Mouse (Mus musculus) heart, postnatal 0 days (tissue): ENCODE data around the gene Cib3. TPM values are rescaled to one million over a fixed set of nuclear protein-coding genes. Genes with fewer than 3 reads are reported as not detected.

Source experiments
- ATAC-seq: fragments of 200-750 bp; cut with Nextera tagmentation; 2 replicates; pipeline ENCODE4 v1.8.0; 2017; ENCODE audit warnings: low read depth, moderate number of reproducible peaks, moderate library complexity; ENCODE audit not compliant: insufficient read depth
- DNase-seq: peaks from one replicate; pipeline ENCODE4 v3.0.0-alpha.2; 2016; ENCODE audit warnings: low spot score
- H3K27ac ChIP-seq: fragments of 300-500 bp; sonication (generic); 2 replicates; pipeline ENCODE4 v1.5.1; 2014; ENCODE audit warnings: low read depth, mild to moderate bottlenecking
- H3K27me3 ChIP-seq: fragments of 300-500 bp; sonication (generic); 2 replicates; pipeline ENCODE4 v1.6.1; 2014; ENCODE audit warnings: low read length, mixed read lengths; ENCODE audit not compliant: control insufficient read depth, insufficient read depth
- H3K36me3 ChIP-seq: fragments of 300-500 bp; sonication (generic); replicated peaks from 2 replicates; pipeline ENCODE4 v1.6.1; 2014; ENCODE audit warnings: low read length, mixed read lengths; ENCODE audit not compliant: control insufficient read depth, insufficient read depth
- H3K4me1 ChIP-seq: fragments of 300-500 bp; sonication (generic); 2 replicates; pipeline ENCODE4 v1.6.1; 2014; ENCODE audit warnings: antibody characterized with exemption; ENCODE audit not compliant: control insufficient read depth, insufficient read depth
- H3K4me2 ChIP-seq: fragments of 300-500 bp; sonication (generic); 2 replicates; pipeline ENCODE4 v1.6.1; 2014; ENCODE audit warnings: low read depth, mild to moderate bottlenecking, low read length, moderate library complexity
- H3K4me3 ChIP-seq: fragments of 300-500 bp; sonication (generic); 2 replicates; pipeline ENCODE4 v1.5.1; 2014; ENCODE audit warnings: low read depth, low read length
- H3K9ac ChIP-seq: fragments of 300-500 bp; sonication (generic); replicated peaks from 2 replicates; pipeline ENCODE4 v1.6.1; 2014; ENCODE audit warnings: low read depth, low read length, mixed read lengths
- H3K9me3 ChIP-seq: fragments of 300-500 bp; sonication (generic); replicated peaks from 2 replicates; pipeline ENCODE4 v1.6.1; 2016; ENCODE audit warnings: low read length; ENCODE audit not compliant: control insufficient read depth
- CTCF ChIP-seq: IDR thresholded peaks from 2 replicates; pipeline ENCODE4 v1.5.1; 2016; ENCODE audit warnings: antibody characterized with exemption, control low read depth, low read depth
- EP300 ChIP-seq: IDR thresholded peaks from 2 replicates; pipeline ENCODE4 v1.6.1; 2016; ENCODE audit warnings: antibody characterized with exemption, low read depth
- WGBS: fragments of 180-500 bp; shearing (Covaris S2); extraction: QIAGEN DNeasy Blood & Tissue Kit; methylation state at CpG from one replicate; pipeline ENCODE4 v1.1.7; 2014; 5-methylcytosine and 5-hydroxymethylcytosine counted together
- polyA plus RNA-seq: library from polyadenylated mRNA; unstranded; fragments of >200 nt; fragmentation: Nextera tagmentation; extraction: Ambion mirVana; gene quantifications from 2 replicates; pipeline ENCODE4 v1.2.1, GENCODE M21; 2015
- total RNA-seq: library from RNA; depleted of rRNA; stranded (reverse); fragments of >200 nt; gene quantifications from 2 replicates; pipeline ENCODE4 v1.2.3, GENCODE M21; 2014; ENCODE audit warnings: low replicate concordance

Cib3 gene
- total and polyA plus RNA-seq, 2 experiments from 2014 or later = not detected

DNA sequence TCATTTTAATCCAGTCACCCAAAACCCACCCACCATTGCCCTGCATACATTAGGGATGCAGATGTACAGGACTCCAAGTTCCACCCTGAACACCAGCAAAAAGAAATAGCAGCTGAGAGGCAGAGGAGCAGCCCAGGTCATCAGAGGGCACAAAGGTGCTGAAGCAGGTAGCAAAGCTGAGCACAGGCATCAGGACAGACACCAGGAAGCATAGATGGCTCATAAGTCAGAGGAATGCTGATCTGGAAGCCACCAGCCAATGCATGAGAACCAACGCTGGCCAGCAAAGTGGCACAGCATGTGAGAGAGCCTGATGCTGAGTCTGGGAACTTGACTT lies 45.2 kb upstream of the Cib3 start:
- no peak for ATAC-seq

DNA sequence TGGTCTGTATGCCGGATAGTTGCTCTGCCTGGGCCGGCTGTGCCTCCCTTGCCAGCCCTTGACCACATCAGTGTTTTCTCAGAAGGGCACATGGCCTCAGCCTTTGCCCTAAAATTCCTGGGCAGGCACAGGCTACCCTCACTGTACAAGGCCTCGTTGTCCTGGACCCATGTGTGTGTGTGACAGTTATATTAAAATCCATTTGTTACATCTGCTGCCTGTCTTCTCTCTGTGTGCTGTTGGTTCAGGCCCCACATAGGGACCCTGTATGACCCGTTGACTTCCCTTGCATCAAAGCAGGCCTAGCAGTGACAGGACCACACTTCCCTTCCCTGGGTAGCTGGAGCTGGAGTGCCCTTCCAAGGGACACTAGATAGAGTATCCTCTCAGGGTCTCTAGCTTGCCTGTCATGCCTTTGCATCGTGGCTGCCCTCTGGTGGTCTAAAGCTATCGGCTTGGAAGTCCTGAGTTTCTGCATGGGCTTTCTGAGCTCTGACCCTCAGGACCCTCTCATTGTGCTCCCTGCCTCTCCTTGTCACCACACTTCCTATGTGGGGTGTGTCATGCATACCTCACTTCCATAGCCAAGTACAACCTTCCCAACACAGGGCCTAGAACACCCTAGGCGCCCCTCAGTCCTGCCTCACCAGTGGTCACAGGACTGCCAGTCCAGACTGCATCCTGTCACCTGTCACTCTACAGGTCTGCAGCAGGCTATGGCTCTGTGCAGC lies 44.7 kb upstream of the Cib3 start:
- H3K4me3 ChIP-seq = no peak overlapping the region
- H3K9me3 ChIP-seq = no peaks in the 10 kb centered on the region
- no peak overlapping the region for H3K9ac ChIP-seq
- H3K4me2 ChIP-seq = no peak overlapping the region
- peaks cover 41% of the 10 kb centered on the region for H3K36me3 ChIP-seq
- H3K27me3 ChIP-seq = no peaks in the 10 kb centered on the region
- WGBS = 47% methylated on average over 7 of the region's 7 CpGs
- DNase-seq (no peak), ATAC-seq (peak; percentile 25; the same call in 1 of the 2 replicates)
- TF ChIP-seq CTCF (peak; percentile 76), EP300 (no peak)
- H3K27ac ChIP-seq = no peak overlapping the region
- H3K4me1 ChIP-seq = peaks cover 7% of the 10 kb centered on the region

More for the DNA sequence above, 45.2 kb upstream of the Cib3 start:
- DNase-seq = no peak
- Histone ChIP-seq H3K27me3 (no peaks in the 10 kb centered on the region), H3K4me1 (peaks cover 7% of the 10 kb centered on the region), H3K27ac (no peak overlapping the region), H3K36me3 (peaks cover 36% of the 10 kb centered on the region), H3K9me3 (no peaks in the 10 kb centered on the region), H3K4me2 (no peak overlapping the region), H3K9ac (no peak overlapping the region), H3K4me3 (no peak overlapping the region)
- no peak for TF ChIP-seq EP300
- TF ChIP-seq CTCF = no peak
- 93% methylated on average over 1 of the region's 1 CpGs for WGBS

DNA sequence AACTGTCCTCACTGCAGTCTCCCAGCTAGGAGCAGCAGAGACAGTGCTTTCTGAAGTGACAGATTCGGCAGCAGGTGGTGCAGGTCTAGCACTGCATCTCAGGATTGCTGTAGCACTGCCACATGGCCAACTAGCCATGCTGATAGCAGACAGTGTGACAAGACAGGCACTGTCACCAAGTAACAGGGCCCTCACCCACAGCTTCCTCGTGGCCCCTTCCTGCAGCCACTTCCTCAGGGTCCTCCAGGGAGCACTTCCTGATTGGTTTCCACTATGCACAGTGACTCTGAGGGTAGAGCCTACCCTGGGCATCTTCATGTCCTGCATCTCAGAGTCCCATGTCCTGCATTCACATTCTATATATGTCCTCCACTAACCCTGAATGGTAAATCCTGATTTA lies 32.0 kb upstream of the Cib3 start:
- Histone ChIP-seq H3K9me3 (no peaks in the 10 kb centered on the region), H3K4me1 (peaks cover 8% of the 10 kb centered on the region), H3K27me3 (no peaks in the 10 kb centered on the region), H3K27ac (no peak overlapping the region), H3K4me2 (no peak overlapping the region), H3K36me3 (peaks cover 42% of the 10 kb centered on the region), H3K9ac (0 out of 2 replicates have a peak overlapping the region, but pooled peaks have one; percentile 15), H3K4me3 (no peak overlapping the region)
- WGBS = 39% methylated on average over 2 of the region's 2 CpGs
- no peak for ATAC-seq
- DNase-seq = no peak
- TF ChIP-seq EP300 = no peak
- TF ChIP-seq CTCF = no peak

DNA sequence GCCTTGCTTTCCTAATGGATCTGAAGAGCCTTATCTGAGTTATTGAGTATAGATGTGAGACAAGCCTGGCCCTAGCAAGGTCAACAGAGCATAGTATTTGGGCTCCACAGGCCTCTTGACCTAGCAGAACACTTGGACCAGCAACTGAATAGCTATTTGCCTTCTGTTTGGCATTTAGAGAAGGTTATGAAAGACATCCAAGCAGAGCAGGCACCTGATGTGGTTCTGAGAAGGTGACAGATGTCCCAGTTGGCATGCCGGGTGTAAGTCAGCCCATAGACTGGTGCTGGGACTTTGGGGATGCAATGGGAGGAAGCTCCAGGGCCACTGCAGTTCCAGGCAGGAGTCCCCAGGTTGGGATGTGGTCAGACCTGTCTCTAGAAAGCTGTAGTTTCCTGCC lies 29.6 kb upstream of the Cib3 start:
- Histone ChIP-seq H3K27ac (no peak overlapping the region), H3K27me3 (no peaks in the 10 kb centered on the region), H3K36me3 (peaks cover 27% of the 10 kb centered on the region), H3K4me3 (no peak overlapping the region), H3K4me2 (no peak overlapping the region), H3K9me3 (no peaks in the 10 kb centered on the region), H3K9ac (no peak overlapping the region), H3K4me1 (peaks cover 8% of the 10 kb centered on the region)
- WGBS = 83% methylated on average over 1 of the region's 1 CpGs
- no peak for ATAC-seq
- TF ChIP-seq EP300 (no peak), CTCF (no peak)
- no peak for DNase-seq

DNA sequence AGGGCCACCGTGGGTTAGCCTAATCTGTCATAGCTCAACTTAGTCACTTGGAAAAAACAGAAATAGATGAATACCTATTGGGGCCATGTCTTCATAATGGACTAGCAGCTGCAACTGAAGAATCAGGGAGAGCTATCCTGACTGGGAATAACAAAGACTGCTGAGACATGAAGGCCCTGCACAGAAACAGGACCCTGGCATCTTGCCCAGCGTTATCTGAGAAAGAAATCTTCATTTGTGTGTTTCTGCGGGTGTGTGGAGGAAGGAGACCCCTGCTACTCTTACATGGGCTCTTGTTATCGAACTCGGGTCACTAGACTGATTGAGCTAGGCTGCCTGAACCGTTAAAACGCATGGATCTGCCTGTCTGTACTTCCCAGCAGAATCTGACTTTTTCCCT lies 28.3 kb upstream of the Cib3 start:
- 58% methylated on average over 7 of the region's 7 CpGs for WGBS
- H3K4me2 ChIP-seq = peak overlapping the region; percentile 94
- H3K36me3 ChIP-seq = peaks cover 15% of the 10 kb centered on the region
- TF ChIP-seq CTCF (no peak), EP300 (no peak)
- H3K27ac ChIP-seq = peak overlapping the region; percentile 93; the same call in 1 of the 2 replicates
- ATAC-seq = no peak
- no peaks in the 10 kb centered on the region for H3K27me3 ChIP-seq
- peak overlapping the region; percentile 69 for H3K4me3 ChIP-seq
- no peak for DNase-seq
- H3K9me3 ChIP-seq = no peaks in the 10 kb centered on the region
- peaks cover 8% of the 10 kb centered on the region for H3K4me1 ChIP-seq
- H3K9ac ChIP-seq = peak overlapping the region; percentile 75; the same call in 1 of the 2 replicates

DNA sequence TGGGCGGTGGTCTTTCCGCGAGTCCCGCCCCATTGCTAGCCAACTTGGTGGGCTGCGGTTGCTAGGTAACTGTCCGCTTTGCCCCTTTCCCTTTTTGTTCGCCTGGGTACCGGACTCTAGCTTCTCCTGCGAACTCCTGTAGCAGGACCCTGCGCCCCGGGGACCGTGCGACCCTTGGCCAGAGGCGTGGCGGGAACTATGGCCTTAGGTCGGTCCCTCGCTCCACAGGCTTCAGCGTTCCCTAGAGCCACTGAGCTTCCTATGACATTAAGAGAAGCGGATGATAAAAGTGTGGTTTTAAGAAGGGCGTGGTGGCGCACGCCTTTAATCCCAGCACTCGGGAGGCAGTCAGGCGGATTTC lies 27.7 kb upstream of the Cib3 start:
- DNase-seq = no peak
- no peak for TF ChIP-seq EP300
- no peak for TF ChIP-seq CTCF
- peak overlapping the region; percentile 69 for H3K4me3 ChIP-seq
- peaks cover 15% of the 10 kb centered on the region for H3K36me3 ChIP-seq
- H3K4me2 ChIP-seq = peak overlapping the region; percentile 94
- H3K9ac ChIP-seq = peak overlapping the region; percentile 75
- no peaks in the 10 kb centered on the region for H3K9me3 ChIP-seq
- H3K4me1 ChIP-seq = peaks cover 8% of the 10 kb centered on the region
- peak overlapping the region; percentile 93 for H3K27ac ChIP-seq
- WGBS = under 1% methylated on average over 24 of the region's 24 CpGs
- peak; percentile 7 for ATAC-seq
- H3K27me3 ChIP-seq = no peaks in the 10 kb centered on the region
